Comparison of ENCODE assay signal across 12 mouse cellular contexts in genomic region chr19:10449190-10449589, GRCm38 (mm10). TPM values are rescaled to one million over a fixed set of nuclear protein-coding genes. Genes with fewer than 3 reads are reported as not detected.
DNase-seq lines count a peak whose midpoint lies in the region; ATAC-seq lines count a peak whose summit lies in the region.
"Had no signal": no experiment of that assay in that cellular context is flagged by ENCODE, and none has a peak within 500 bp of the region (broad histone marks: within the 10 kb centered on the region; RNA-seq: fewer than 3 reads in every experiment).

No protein-coding gene starts in this region.

- H3K4me2 ChIP-seq in hindbrain, embryonic 11.5 days (replicated peaks; ENCODE audit: low read depth, low read length), result no peak overlapping the region
- H3K4me2 ChIP-seq in hindbrain, embryonic 14.5 days (replicated peaks), result no peak overlapping the region
- no peak overlapping the region for H3K4me2 ChIP-seq in lung, embryonic 16.5 days (ENCODE audit: low read depth, low read length)
- no peak overlapping the region for H3K4me2 ChIP-seq in forebrain, embryonic 14.5 days (ENCODE audit: low read length)
- no peak overlapping the region for H3K4me2 ChIP-seq in intestine, embryonic 15.5 days (replicated peaks)
- H3K4me2 ChIP-seq: heart, embryonic 15.5 days; liver, embryonic 15.5 days had no signal

- 71% methylated on average over 6 of the region's 6 CpGs for WGBS in hindbrain, embryonic 11.5 days
- WGBS in hindbrain, embryonic 14.5 days, result 78% methylated on average over 6 of the region's 6 CpGs
- WGBS in lung, embryonic 16.5 days, result 43% methylated on average over 6 of the region's 6 CpGs
- WGBS in forebrain, embryonic 14.5 days, result 72% methylated on average over 6 of the region's 6 CpGs
- WGBS in intestine, embryonic 15.5 days, result 71% methylated on average over 6 of the region's 6 CpGs

- H3K27me3 ChIP-seq in hindbrain, embryonic 11.5 days (ENCODE audit: control insufficient read depth, insufficient read depth, low read length), result peaks cover 3% of the 10 kb centered on the region
- H3K27me3 ChIP-seq in hindbrain, embryonic 14.5 days (ENCODE audit: control insufficient read depth, insufficient read depth, low read length), result no peaks in the 10 kb centered on the region
- no peaks in the 10 kb centered on the region for H3K27me3 ChIP-seq in lung, embryonic 16.5 days (ENCODE audit: control insufficient read depth, insufficient read depth, low read depth, low read length)
- H3K27me3 ChIP-seq in forebrain, embryonic 14.5 days (replicated peaks; ENCODE audit: control insufficient read depth, insufficient read depth, low read length), result no peaks in the 10 kb centered on the region
- H3K27me3 ChIP-seq in intestine, embryonic 15.5 days (replicated peaks), result peaks cover 14% of the 10 kb centered on the region

- peak; percentile 48; the same call in 1 of the 2 replicates for ATAC-seq in hindbrain, embryonic 11.5 days (ENCODE audit: low FRiP score)
- no peak for ATAC-seq in hindbrain, embryonic 14.5 days (ENCODE audit: low FRiP score)
- ATAC-seq in lung, embryonic 16.5 days (ENCODE audit: low read depth), result 0 out of 2 replicates have a peak, but pooled peaks have one; percentile 16
- peak; percentile 35; the same call in 1 of the 2 replicates for ATAC-seq in forebrain, embryonic 14.5 days
- peak; percentile 39; the same call in 1 of the 2 replicates for ATAC-seq in intestine, embryonic 15.5 days

- H3K9ac ChIP-seq in hindbrain, embryonic 11.5 days (ENCODE audit: low read depth, low read length), result no peak overlapping the region
- no peak overlapping the region for H3K9ac ChIP-seq in hindbrain, embryonic 14.5 days
- H3K9ac ChIP-seq in lung, embryonic 16.5 days (ENCODE audit: low read length), result no peak overlapping the region
- no peak overlapping the region for H3K9ac ChIP-seq in forebrain, embryonic 14.5 days (ENCODE audit: low read length)
- H3K9ac ChIP-seq in intestine, embryonic 15.5 days, result no peak overlapping the region
- H3K9ac ChIP-seq: heart, embryonic 15.5 days; liver, embryonic 15.5 days had no signal

- no peak overlapping the region for H3K4me3 ChIP-seq in hindbrain, embryonic 11.5 days (ENCODE audit: low read depth, low read length)
- no peak overlapping the region for H3K4me3 ChIP-seq in hindbrain, embryonic 14.5 days (replicated peaks; ENCODE audit: low read length)
- no peak overlapping the region for H3K4me3 ChIP-seq in lung, embryonic 16.5 days (ENCODE audit: low read length)
- no peak overlapping the region for H3K4me3 ChIP-seq in forebrain, embryonic 14.5 days (ENCODE audit: low read depth, low read length)
- no peak overlapping the region for H3K4me3 ChIP-seq in intestine, embryonic 15.5 days (replicated peaks)
- H3K4me3 ChIP-seq: gastrocnemius, adult 2 months; heart, embryonic 15.5 days; liver, embryonic 15.5 days had no signal

- H3K9me3 ChIP-seq in hindbrain, embryonic 11.5 days (ENCODE audit: control insufficient read depth, low read length), result no peaks in the 10 kb centered on the region
- no peaks in the 10 kb centered on the region for H3K9me3 ChIP-seq in hindbrain, embryonic 14.5 days (ENCODE audit: control insufficient read depth, low read length)
- no peaks in the 10 kb centered on the region for H3K9me3 ChIP-seq in lung, embryonic 16.5 days (ENCODE audit: control insufficient read depth, low read length)
- H3K9me3 ChIP-seq in forebrain, embryonic 14.5 days (replicated peaks; ENCODE audit: control insufficient read depth, low read length), result no peaks in the 10 kb centered on the region
- H3K9me3 ChIP-seq in intestine, embryonic 15.5 days, result no peaks in the 10 kb centered on the region
- H3K9me3 ChIP-seq: heart, embryonic 15.5 days; liver, embryonic 15.5 days had no signal

- DNase-seq in hindbrain, embryonic 11.5 days (ENCODE audit: low spot score), result no peak
- no peak for DNase-seq in hindbrain, embryonic 14.5 days (ENCODE audit: low spot score)
- DNase-seq in lung, postnatal 25 days (ENCODE audit: low spot score), result no peak
- no peak for DNase-seq in forebrain, embryonic 14.5 days (ENCODE audit: low spot score)
- no peak for DNase-seq in testis, postnatal 10 days (ENCODE audit: low spot score)
- DNase-seq in frontal cortex, adult 2 months (ENCODE audit: extremely low spot score in 1 of 2, low spot score in 1 of 2), result no peak

- H3K4me1 ChIP-seq in hindbrain, embryonic 11.5 days (replicated peaks; ENCODE audit: control insufficient read depth, insufficient read depth, low read length), result no peaks in the 10 kb centered on the region
- no peaks in the 10 kb centered on the region for H3K4me1 ChIP-seq in hindbrain, embryonic 14.5 days (replicated peaks; ENCODE audit: control insufficient read depth, insufficient read depth, low read length)
- no peaks in the 10 kb centered on the region for H3K4me1 ChIP-seq in lung, embryonic 16.5 days (replicated peaks; ENCODE audit: control insufficient read depth, insufficient read depth, low read length)
- H3K4me1 ChIP-seq in forebrain, embryonic 14.5 days (ENCODE audit: control insufficient read depth, insufficient read depth, low read length), result no peaks in the 10 kb centered on the region
- no peaks in the 10 kb centered on the region for H3K4me1 ChIP-seq in intestine, embryonic 15.5 days (replicated peaks)
- H3K4me1 ChIP-seq: heart, embryonic 15.5 days had no signal

- no peaks in the 10 kb centered on the region for H3K36me3 ChIP-seq in hindbrain, embryonic 11.5 days (ENCODE audit: control insufficient read depth, insufficient read depth, low read length)
- H3K36me3 ChIP-seq in hindbrain, embryonic 14.5 days (replicated peaks; ENCODE audit: control insufficient read depth, insufficient read depth), result peaks cover 29% of the 10 kb centered on the region
- H3K36me3 ChIP-seq in lung, embryonic 16.5 days (ENCODE audit: control insufficient read depth, insufficient read depth, low read length), result no peaks in the 10 kb centered on the region
- peaks cover 6% of the 10 kb centered on the region for H3K36me3 ChIP-seq in forebrain, embryonic 14.5 days (ENCODE audit: control insufficient read depth, insufficient read depth, low read length)
- no peaks in the 10 kb centered on the region for H3K36me3 ChIP-seq in intestine, embryonic 15.5 days
- H3K36me3 ChIP-seq: heart, embryonic 15.5 days; liver, embryonic 15.5 days had no signal

- H3K27ac ChIP-seq in hindbrain, embryonic 11.5 days (ENCODE audit: low read depth, low read length), result no peak overlapping the region
- no peak overlapping the region for H3K27ac ChIP-seq in hindbrain, embryonic 14.5 days
- H3K27ac ChIP-seq in lung, embryonic 16.5 days (ENCODE audit: low read length), result no peak overlapping the region
- H3K27ac ChIP-seq in forebrain, embryonic 14.5 days (ENCODE audit: low read depth, low read length), result no peak overlapping the region
- H3K27ac ChIP-seq in intestine, embryonic 15.5 days, result no peak overlapping the region
- H3K27ac ChIP-seq: gastrocnemius, adult 2 months; heart, embryonic 15.5 days; liver, embryonic 15.5 days had no signal

RNA-seq across cellular contexts. Expression of gene Lrrc10b, which starts 8.1 kb away (rescaled TPM):
- 0.59 and 0.69 TPM in 2 replicates for polyA plus RNA-seq in hindbrain, embryonic 11.5 days (2014; fragmentation: Nextera tagmentation; extraction: Ambion mirVana)
- 1.5 and 1.6 TPM in 2 replicates for polyA plus RNA-seq in hindbrain, embryonic 14.5 days (2014; fragmentation: Nextera tagmentation; extraction: Ambion mirVana)
- polyA plus RNA-seq in lung, embryonic 16.5 days (2015; fragmentation: Nextera tagmentation; extraction: Ambion mirVana), result 0.52 and 0.73 TPM in 2 replicates
- 0.49 and 0.76 TPM in 2 replicates for polyA plus RNA-seq in forebrain, embryonic 14.5 days (2014; fragmentation: Nextera tagmentation; extraction: Ambion mirVana)
- 0.56 and 0.62 TPM in 2 replicates for polyA plus RNA-seq in intestine, embryonic 15.5 days (2015; fragmentation: Nextera tagmentation; extraction: Ambion mirVana)
- polyA plus RNA-seq in frontal cortex, adult 2 months (2012; rRNA removed), result 4.7 and 7.8 TPM in 2 replicates
- polyA plus RNA-seq: limb, embryonic 11.5 days had no signal

RNA-seq across cellular contexts. Expression of gene Ppp1r32, which starts 33.5 kb away (rescaled TPM):
- polyA plus RNA-seq in hindbrain, embryonic 11.5 days (2014; fragmentation: Nextera tagmentation; extraction: Ambion mirVana), result 1.7 TPM in 2 replicates
- 1.9 and 2.8 TPM in 2 replicates for polyA plus RNA-seq in hindbrain, embryonic 14.5 days (2014; fragmentation: Nextera tagmentation; extraction: Ambion mirVana)
- polyA plus RNA-seq in lung, embryonic 16.5 days (2015; fragmentation: Nextera tagmentation; extraction: Ambion mirVana), result 2.1 and 3.7 TPM in 2 replicates
- 2.5 and 2.6 TPM in 2 replicates for polyA plus RNA-seq in forebrain, embryonic 14.5 days (2014; fragmentation: Nextera tagmentation; extraction: Ambion mirVana)
- polyA plus RNA-seq in intestine, embryonic 15.5 days (2015; fragmentation: Nextera tagmentation; extraction: Ambion mirVana), result 0.68 and 1.4 TPM in 2 replicates
- polyA plus RNA-seq in frontal cortex, adult 2 months (2012; rRNA removed), result 0.84 and 1.2 TPM in 2 replicates
- polyA plus RNA-seq: heart, embryonic 15.5 days; limb, embryonic 11.5 days; liver, embryonic 15.5 days had no signal
